Mouse (Mus musculus) monocyte, adult 5-6 weeks (primary cell): ENCODE measurements at regions not wholly inside any gene's neighbourhood (a gene's known extent, or its start where the extent isn't known, plus 50 kb on each side); places are given as distances from the start of the nearest gene placed in this dataset.

Source experiments
- ATAC-seq: fragments of 153-309, 156-312 bp; replicated peaks from 2 replicates; pipeline ENCODE4 v1.8.0; 2017; ENCODE audit warnings: mild to moderate bottlenecking; ENCODE audit not compliant: low TSS enrichment, insufficient number of reproducible peaks, severe bottlenecking, poor library complexity, low FRiP score

GRCm38 (mm10) chr13:31154066-31154465 is 180.1 kb downstream of the Gm5447 start:
- ATAC-seq, result no peak

- no peak for ATAC-seq
These were observed 190.0 kb downstream of the Gm5447 start for GRCm38 (mm10) chr13:31163878-31164495.

GRCm38 (mm10) chr13:31166286-31166685 is 192.3 kb downstream of the Gm5447 start:
- no peak for ATAC-seq

GRCm38 (mm10) chr13:31168854-31169253 is 194.8 kb downstream of the Gm5447 start:
- no peak for ATAC-seq

- ATAC-seq, result no peak
These were observed 197.7 kb downstream of the Gm5447 start for GRCm38 (mm10) chr13:31171751-31172150.

DNA sequence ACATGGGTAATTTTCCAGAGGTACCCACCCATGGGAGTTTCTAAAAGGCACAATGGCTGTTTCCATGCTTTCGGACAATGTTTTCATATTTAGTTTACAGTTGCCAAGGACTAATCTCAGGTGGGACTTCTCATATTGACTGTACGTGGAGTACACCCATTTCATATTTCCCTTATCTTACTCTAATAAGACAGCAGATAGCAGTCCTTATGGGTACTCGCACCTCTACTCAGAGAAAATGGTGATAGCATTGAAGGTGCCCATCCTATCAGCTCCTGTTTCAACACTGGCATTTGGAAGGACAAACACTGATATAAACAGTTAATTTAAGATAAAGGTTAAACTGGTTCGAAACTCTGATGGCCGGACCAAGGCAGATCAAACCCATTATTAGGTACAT is 198.6 kb downstream of the Gm5447 start:
- no peak for ATAC-seq

- no peak for ATAC-seq
These were observed 204.2 kb downstream of the Gm5447 start for GRCm38 (mm10) chr13:31177999-31178783.

DNA sequence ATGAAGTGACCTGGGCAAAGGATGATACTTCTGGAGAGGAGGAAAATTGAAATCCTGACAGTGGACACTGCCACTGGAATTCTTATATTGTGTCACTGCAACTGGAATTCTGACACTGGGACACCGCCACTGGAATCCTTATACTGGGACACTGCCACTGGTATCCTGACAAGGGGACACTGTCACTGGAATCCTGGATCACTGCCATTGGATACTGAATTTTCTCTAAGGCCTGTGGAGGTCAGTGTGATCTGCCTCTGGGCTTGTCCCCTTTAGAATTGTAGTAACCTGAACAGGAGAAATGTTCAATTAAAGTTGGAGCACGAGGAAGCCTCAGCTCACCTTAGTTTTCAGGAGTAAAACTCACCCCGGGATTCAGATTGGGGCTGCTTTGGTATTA is 205.0 kb downstream of the Gm5447 start:
- ATAC-seq, result no peak

DNA sequence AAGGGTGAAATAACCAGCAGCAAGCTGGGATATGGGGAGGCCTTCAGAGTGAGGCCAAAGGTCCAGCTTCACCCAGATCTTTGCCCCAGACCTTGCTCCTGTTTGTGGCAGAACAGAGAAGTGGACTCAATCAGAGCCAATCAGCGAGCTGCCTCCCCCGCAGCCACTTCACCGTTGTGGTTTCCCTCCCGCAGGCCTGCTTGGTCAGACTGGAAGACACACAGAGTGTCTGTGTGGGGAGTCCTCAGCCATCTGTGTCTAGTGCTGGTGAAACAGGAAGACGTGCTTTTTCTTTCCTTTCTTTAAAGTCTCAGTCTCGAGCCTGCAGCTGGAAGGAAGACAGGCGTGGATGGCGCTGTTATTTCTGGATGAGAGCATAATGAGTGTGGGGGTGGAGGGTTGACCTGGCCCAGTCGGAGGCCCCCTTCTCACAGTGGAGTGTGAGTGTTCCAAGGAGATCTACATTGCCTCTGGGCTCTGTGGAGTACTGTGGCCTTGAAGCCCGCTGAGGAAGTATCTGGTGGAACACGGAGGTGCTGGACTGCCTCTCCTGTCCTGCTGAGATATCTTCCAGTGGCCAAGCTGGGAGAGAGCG is 205.5 kb downstream of the Gm5447 start:
- ATAC-seq, result no peak

DNA sequence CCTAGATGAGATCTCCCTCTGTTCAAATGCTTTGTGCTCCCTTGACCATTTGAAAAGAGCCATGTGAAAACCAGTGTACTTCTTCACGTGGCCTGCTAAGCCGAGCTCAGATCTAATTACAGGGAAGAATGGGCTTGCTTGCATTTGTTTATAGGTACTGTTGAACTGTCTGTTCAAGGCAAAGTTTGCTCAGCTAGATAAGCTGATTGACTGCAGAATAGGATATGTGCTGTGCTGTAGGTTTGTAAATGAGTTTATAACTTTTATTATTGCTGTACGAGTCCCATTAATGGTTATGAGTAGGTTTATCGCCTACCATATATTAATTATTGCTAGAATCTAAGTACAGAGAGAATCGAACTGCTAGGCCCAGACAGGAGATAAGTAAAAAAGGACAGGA is 207.5 kb downstream of the Gm5447 start:
- ATAC-seq, result no peak

- ATAC-seq, result no peak
These were observed 211.1 kb downstream of the Gm5447 start for GRCm38 (mm10) chr13:31184845-31185834.

DNA sequence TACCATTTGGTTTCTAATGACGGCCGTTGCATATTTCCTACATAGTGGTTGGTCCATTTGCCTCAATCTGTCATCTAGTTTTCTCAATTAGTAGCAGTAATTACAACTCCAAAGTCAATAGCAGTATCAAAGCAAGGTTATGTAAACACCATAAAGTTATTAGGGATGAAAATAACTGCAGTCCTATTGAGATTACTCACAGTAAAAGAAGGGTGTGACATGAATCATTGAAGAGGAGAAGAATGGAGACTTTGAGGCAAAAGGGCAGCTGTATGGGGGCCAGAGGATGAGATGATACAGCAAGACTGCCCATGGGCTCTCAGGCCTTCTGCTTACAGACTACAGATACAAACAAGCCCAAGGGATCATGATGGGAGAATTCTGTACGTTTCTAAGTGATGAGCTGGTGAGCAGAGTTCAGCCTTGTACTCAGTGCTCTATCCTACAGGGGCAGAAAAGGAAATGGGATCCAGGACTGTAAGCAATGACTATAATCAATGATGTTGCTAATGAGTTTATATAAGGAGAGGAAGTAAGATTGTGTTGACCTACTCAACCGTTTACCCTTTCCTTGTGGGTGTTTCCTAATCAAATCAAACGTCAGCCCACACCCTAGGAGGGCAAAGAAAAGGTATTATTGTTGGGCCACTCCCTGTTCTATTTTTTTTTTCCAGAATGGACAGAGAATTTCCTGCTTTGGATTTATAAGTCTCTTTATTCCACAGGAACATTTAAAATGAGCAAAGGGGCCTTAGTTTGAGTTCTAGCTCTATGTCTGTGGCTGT is 213.0 kb downstream of the Gm5447 start:
- ATAC-seq, result no peak

GRCm38 (mm10) chr13:31189116-31189515 is 215.1 kb downstream of the Gm5447 start:
- ATAC-seq, result no peak

DNA sequence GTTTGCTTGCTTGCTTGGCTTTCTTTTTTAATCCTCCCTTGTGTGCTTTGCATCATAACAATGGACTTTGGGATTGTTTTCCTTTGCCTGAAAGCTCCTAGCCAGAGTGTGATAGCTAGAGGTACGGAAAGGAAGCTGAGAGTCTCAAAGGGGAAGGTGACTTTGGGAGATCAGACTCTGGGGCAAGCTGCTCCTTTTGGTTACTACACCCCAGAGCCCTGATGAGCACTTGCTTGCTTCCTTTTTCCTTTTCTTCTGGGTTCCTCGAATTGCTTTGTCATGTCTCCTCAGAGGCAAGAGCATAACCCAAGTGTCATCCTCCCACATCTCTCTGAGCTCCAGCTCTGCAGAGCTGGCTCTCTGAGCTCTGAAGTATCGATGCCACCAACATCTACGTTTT is 216.0 kb downstream of the Gm5447 start:
- ATAC-seq, result no peak

DNA sequence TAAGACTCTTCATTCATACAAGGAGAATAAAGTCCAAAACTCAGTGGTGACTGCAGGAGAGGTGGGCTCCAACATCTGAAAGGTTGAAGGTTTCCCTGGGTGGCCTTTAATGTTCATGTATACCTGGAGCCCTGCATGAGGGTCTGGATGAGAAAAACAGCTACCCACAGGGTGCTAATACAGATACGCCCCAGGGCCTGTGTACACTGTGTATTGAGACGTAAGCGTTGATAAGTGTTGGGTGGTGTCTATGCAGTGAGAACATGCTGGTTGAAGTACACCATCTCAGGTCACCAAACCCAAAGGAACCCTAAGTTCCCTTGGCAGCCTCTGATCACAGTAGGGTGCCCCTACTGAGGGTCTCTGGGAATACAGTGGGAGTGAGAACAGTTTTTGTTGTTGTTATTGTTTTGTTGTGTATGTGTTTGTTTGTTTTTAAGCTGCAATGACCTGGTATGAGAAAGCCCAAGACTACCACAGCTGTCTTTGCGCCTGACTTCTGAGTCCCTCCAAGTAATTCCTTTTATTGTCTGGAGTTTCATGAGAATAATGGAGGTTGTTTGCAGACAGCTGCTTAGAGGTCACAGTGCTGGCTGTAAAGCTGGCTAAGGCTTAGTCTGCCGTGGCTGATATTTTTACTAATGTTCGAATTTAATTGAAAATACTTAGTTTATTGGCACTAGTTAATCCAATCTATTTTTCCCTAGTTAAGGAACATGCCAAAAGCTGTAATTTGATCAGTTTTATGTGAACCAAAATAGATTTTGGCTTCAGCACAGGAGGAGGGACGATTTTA is 217.5 kb downstream of the Gm5447 start:
- no peak for ATAC-seq

DNA sequence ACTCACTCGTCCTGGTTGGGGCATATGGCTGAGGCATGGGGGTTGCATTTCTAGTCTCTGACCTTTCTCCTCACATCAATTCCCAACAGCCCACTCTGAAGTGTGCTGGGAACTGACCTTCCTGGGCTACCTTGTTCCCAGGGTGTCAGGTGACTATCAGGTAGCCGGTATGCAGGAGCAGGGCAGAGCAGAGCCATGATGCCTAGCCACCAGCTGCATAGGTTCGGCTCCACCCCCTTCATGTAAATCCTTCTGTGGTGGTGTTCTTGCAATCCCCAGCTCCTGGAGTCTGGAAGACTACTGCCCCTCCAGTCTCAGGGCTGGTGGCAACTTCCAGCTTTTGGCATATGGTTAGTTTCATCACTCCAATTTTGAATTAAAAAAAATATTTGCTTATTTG is 221.0 kb downstream of the Gm5447 start:
- no peak for ATAC-seq

DNA sequence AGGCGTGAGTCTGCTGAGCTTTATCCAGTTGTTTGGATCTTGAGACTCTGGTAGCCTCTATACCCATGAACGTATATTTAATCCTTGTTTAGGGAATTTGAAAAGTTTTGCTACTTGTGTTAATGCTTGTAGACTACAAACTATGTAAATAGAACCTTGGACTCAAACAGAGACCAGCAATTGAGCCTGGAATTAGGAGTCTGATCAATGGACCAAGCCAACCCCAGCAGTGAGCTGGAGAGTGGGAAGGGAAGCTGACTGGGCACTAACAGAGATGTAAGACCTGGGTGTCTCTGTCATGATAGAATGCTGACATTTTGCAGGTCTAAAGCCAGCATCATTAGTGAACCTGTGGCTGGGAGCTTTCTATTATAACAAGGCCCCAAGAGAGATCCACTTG is 222.5 kb downstream of the Gm5447 start:
- no peak for ATAC-seq

DNA sequence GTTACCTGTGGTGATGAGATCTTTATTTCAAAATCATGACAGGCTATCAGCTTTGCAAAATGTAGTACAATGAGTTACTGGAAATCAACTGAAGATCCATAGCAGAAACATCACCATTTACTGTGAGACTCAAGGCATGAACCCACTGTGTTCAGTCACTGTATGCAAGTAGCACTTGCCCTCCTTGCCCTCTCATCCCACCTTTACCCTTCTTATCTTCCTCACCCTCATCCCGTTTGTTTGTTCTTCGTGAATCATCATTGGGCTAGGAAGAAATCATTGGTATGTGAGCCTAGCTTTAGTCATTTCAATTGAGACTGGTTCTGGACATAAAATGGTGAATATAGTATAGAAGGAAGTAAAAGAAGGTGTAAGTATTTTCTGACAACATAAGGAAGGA is 223.6 kb downstream of the Gm5447 start:
- no peak for ATAC-seq
